Mouse (Mus musculus): ENCODE data around the gene Lpcat3.

GRCm38 (mm10) chr6:124737040-124737439, 74.2 kb downstream of the Lpcat3 start:
- TF ChIP-seq CTCF (IDR thresholded peaks at IDR 0.05; ENCODE audit: low read depth) (no peak), EP300 (IDR thresholded peaks at IDR 0.05; ENCODE audit: low read depth) (no peak)
